Mouse (Mus musculus) limb, embryonic 11.5 days (tissue): ENCODE measurements around the gene Pdia5. TPM values are rescaled to one million over a fixed set of nuclear protein-coding genes. Genes with fewer than 3 reads are reported as not detected.

Source experiments
- ATAC-seq: fragments of 200-750 bp; cut with Nextera tagmentation; 2 replicates; pipeline ENCODE4 v1.8.0; 2017; ENCODE audit warnings: low read depth; ENCODE audit not compliant: insufficient number of reproducible peaks, low FRiP score, low TSS enrichment
- DNase-seq: peaks from one replicate; pipeline ENCODE4 v3.0.0-alpha.2; 2015; ENCODE audit warnings: low spot score
- H3K27ac ChIP-seq: fragments of 300-500 bp; sonication (generic); replicated peaks from 2 replicates; pipeline ENCODE4 v1.5.1; 2014; ENCODE audit warnings: low read depth, mild to moderate bottlenecking, low read length
- H3K27me3 ChIP-seq: fragments of 300-500 bp; sonication (generic); 2 replicates; pipeline ENCODE4 v1.6.1; 2014; ENCODE audit warnings: mild to moderate bottlenecking, low read length, mixed read lengths; ENCODE audit not compliant: control insufficient read depth, insufficient read depth
- H3K36me3 ChIP-seq: fragments of 300-500 bp; sonication (generic); 2 replicates; pipeline ENCODE4 v1.6.1; 2014; ENCODE audit warnings: mild to moderate bottlenecking, low read length, moderate library complexity, mixed read lengths; ENCODE audit not compliant: control insufficient read depth, insufficient read depth
- H3K4me1 ChIP-seq: fragments of 300-500 bp; sonication (generic); 2 replicates; pipeline ENCODE4 v1.6.1; 2014; ENCODE audit warnings: low read length, mixed read lengths; ENCODE audit not compliant: control insufficient read depth, insufficient read depth
- H3K4me2 ChIP-seq: fragments of 300-500 bp; sonication (generic); 2 replicates; pipeline ENCODE4 v1.6.1; 2014; ENCODE audit warnings: low read depth, mild to moderate bottlenecking, moderate library complexity; ENCODE audit not compliant: severe bottlenecking
- H3K4me3 ChIP-seq: fragments of 300-500 bp; sonication (generic); 2 replicates; pipeline ENCODE4 v1.5.1; 2014; ENCODE audit warnings: low read depth, low read length
- H3K9ac ChIP-seq: fragments of 300-500 bp; sonication (generic); 2 replicates; pipeline ENCODE4 v1.6.1; 2014; ENCODE audit warnings: mild to moderate bottlenecking, low read length
- H3K9me3 ChIP-seq: fragments of 300-500 bp; sonication (generic); 2 replicates; pipeline ENCODE4 v1.6.1; 2016; ENCODE audit warnings: low read length; ENCODE audit not compliant: control insufficient read depth
- WGBS: fragments of 180-500 bp; shearing (Covaris S2); extraction: QIAGEN DNeasy Blood & Tissue Kit; methylation state at CpG from one replicate; pipeline ENCODE4 v1.1.7; 2014; 5-methylcytosine and 5-hydroxymethylcytosine counted together
- polyA plus RNA-seq: library from polyadenylated mRNA; unstranded; fragments of >200 nt; fragmentation: Nextera tagmentation; extraction: Ambion mirVana; gene quantifications from 2 replicates; pipeline ENCODE4 v1.2.1, GENCODE M21; 2014

Gene Pdia5
- polyA plus RNA-seq, 1 experiment from 2014 or later = 10.9 TPM

- H3K9ac ChIP-seq = no peak overlapping the region
- H3K4me1 ChIP-seq = no peaks in the 10 kb centered on the region
- H3K27ac ChIP-seq = no peak overlapping the region
- no peaks in the 10 kb centered on the region for H3K27me3 ChIP-seq
- no peak overlapping the region for H3K4me3 ChIP-seq
- no peaks in the 10 kb centered on the region for H3K9me3 ChIP-seq
- DNase-seq (no peak), ATAC-seq (no peak)
- WGBS = 90% methylated on average over 3 of the region's 3 CpGs
- H3K4me2 ChIP-seq = no peak overlapping the region
- H3K36me3 ChIP-seq = no peaks in the 10 kb centered on the region
Measured at GRCm38 (mm10) chr16:35385654-35386053, 105.0 kb downstream of the Pdia5 start.

DNA sequence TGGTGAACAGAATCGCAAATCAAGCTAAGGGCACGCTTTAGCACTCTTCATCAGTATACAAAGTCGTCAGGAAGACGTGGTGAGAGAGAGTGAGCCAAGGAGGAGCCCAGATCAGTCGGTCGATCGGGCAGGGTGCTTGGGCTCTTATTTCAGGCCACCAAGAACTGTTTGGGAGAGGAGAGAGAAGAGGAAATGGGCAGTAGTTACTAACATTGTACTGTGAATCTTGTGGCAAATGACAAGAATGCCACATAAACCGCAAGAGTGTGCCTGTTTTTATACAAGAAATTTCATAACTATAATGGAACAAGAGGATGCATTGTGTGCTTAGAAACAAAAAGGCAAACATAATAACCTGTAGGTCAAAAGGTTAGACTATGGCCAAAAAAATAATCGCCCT lies 110.6 kb downstream of the Pdia5 start:
- no peak for ATAC-seq

DNA sequence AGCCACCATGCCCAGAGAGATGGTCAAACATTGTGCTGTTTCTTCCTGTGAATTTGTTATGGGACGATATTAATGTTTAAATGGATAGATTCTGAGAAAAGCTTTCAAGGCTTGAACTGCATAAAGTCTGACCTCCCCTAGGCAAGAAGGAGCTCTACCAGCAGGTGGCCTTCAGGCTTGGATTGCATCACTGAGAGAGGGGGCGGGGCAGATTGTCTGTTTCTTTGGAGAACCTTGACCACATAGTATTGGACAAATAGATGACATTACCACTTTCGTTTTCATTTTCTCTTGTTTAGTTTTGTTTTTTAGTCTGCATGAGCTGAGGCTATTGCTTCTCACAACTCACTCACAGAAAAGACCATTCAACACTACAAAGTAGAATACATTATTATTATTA lies 111.3 kb downstream of the Pdia5 start:
- Histone ChIP-seq H3K4me2 (no peak overlapping the region), H3K4me3 (no peak overlapping the region), H3K9me3 (no peaks in the 10 kb centered on the region), H3K4me1 (no peaks in the 10 kb centered on the region), H3K27ac (no peak overlapping the region), H3K36me3 (no peaks in the 10 kb centered on the region), H3K27me3 (no peaks in the 10 kb centered on the region), H3K9ac (no peak overlapping the region)
- no peak for ATAC-seq
- DNase-seq = no peak
- WGBS = 89% methylated on average over 3 of the region's 3 CpGs

More for the DNA sequence above, 110.6 kb downstream of the Pdia5 start:
- no peaks in the 10 kb centered on the region for H3K36me3 ChIP-seq
- H3K9me3 ChIP-seq = no peaks in the 10 kb centered on the region
- H3K27ac ChIP-seq = no peak overlapping the region
- WGBS = 78% methylated on average over 9 of the region's 9 CpGs
- no peaks in the 10 kb centered on the region for H3K27me3 ChIP-seq
- H3K4me1 ChIP-seq = no peaks in the 10 kb centered on the region
- no peak overlapping the region for H3K4me2 ChIP-seq
- H3K9ac ChIP-seq = no peak overlapping the region
- DNase-seq = no peak
- H3K4me3 ChIP-seq = no peak overlapping the region

DNA sequence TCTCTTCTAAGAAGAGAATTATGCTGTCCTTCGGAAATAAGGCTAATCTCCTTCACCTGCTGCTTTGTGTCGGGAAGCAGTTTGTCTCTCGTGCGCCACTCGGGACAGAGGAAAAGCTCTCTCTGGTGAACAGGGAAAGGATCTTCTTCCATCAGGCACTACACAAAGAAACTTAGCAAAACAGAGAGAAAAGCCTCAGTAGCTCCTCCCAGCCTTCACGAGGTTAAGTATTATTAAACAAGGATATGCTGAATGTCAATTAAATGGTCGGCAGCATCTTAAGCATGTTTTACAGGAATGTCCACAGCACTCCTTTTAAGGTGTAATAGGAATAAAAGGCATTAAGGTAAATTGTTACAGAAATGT lies 126.6 kb downstream of the Pdia5 start:
- 2% methylated on average over 7 of the region's 7 CpGs for WGBS
- H3K27me3 ChIP-seq = no peaks in the 10 kb centered on the region
- no peak overlapping the region for H3K27ac ChIP-seq
- H3K9ac ChIP-seq = no peak overlapping the region; the same call in 1 of the 2 replicates
- H3K9me3 ChIP-seq = no peaks in the 10 kb centered on the region
- peak overlapping the region; percentile 31; the same call in 1 of the 2 replicates for H3K4me2 ChIP-seq
- H3K36me3 ChIP-seq = no peaks in the 10 kb centered on the region
- no peaks in the 10 kb centered on the region for H3K4me1 ChIP-seq
- peak overlapping the region; percentile 88 for H3K4me3 ChIP-seq
- ATAC-seq = no peak
- DNase-seq = no peak

- under 1% methylated on average over 67 of the region's 67 CpGs for WGBS
- peak within 1 kb of the TSS; percentile 30; the same call in 1 of the 2 replicates for H3K27ac ChIP-seq
- DNase-seq = peak; percentile 96
Measured at GRCm38 (mm10) chr16:35363150-35364062, 127.3 kb downstream of the Pdia5 start, which contains the start of gene Sec22a. Gene Sec22a (minus strand): TSS chr16:35363918.

DNA sequence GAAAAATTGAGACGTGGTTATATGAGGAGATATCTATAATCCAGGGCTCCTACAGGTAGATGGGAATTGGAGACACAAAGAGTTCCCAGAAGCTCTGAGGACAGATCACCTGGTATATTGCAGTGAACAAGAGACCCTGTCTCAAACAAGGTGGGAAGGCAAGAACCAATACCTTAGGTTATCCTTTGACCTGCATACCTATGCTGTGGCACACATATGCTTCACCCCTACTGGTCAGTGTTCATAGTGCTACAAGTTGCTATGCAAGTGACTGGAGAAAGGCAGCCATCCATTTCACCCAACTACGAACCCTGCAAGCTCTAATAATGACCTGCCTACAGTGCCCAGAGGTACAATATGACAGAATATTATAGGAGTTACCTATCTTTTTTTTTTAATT lies 128.5 kb downstream of the Pdia5 start:
- Histone ChIP-seq H3K9ac (no peak overlapping the region), H3K27me3 (no peaks in the 10 kb centered on the region), H3K9me3 (no peaks in the 10 kb centered on the region), H3K36me3 (no peaks in the 10 kb centered on the region), H3K4me2 (no peak overlapping the region), H3K27ac (no peak overlapping the region), H3K4me1 (no peaks in the 10 kb centered on the region), H3K4me3 (no peak overlapping the region)
- DNase-seq = no peak
- WGBS = 88% methylated on average over 2 of the region's 2 CpGs
- no peak for ATAC-seq

More at GRCm38 (mm10) chr16:35363150-35364062, 127.3 kb downstream of the Pdia5 start, which contains the start of gene Sec22a:
- H3K9ac ChIP-seq = peak within 1 kb of the TSS; percentile 88
- H3K4me1 ChIP-seq = no peaks in the 10 kb centered on the region
- H3K9me3 ChIP-seq = no peaks in the 10 kb centered on the region
- peak within 1 kb of the TSS; percentile 84 for H3K4me2 ChIP-seq
- H3K4me3 ChIP-seq = peak within 1 kb of the TSS; percentile 88
- peak; percentile 98 for ATAC-seq
- no peaks in the 10 kb centered on the region for H3K36me3 ChIP-seq
- no peaks in the 10 kb centered on the region for H3K27me3 ChIP-seq

DNA sequence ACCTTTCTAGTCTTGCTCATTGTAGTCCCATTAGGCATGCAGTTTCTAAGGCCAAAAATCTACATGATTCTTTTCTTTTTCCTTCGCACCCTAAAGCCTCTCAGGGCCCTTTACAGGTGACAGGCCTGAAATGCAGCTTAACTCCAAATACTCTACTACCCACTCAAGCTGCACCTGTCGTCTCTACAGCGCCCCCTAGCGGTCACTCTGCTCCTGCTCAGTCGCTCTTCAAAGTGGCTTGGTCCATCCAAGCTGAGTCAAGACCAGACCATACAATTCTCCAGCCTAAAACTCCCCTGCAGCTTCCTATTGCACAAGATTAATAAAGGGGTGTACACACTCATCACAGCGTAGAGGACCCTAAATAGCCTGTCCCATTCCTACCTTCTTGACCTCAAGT lies 130.1 kb downstream of the Pdia5 start:
- no peaks in the 10 kb centered on the region for H3K36me3 ChIP-seq
- no peaks in the 10 kb centered on the region for H3K9me3 ChIP-seq
- peak; percentile 78 for DNase-seq
- no peak overlapping the region for H3K9ac ChIP-seq
- H3K4me1 ChIP-seq = no peaks in the 10 kb centered on the region
- H3K4me2 ChIP-seq = no peak overlapping the region
- WGBS = 32% methylated on average over 6 of the region's 6 CpGs
- H3K27ac ChIP-seq = no peak overlapping the region
- no peak for ATAC-seq
- no peak overlapping the region for H3K4me3 ChIP-seq
- H3K27me3 ChIP-seq = no peaks in the 10 kb centered on the region

DNA sequence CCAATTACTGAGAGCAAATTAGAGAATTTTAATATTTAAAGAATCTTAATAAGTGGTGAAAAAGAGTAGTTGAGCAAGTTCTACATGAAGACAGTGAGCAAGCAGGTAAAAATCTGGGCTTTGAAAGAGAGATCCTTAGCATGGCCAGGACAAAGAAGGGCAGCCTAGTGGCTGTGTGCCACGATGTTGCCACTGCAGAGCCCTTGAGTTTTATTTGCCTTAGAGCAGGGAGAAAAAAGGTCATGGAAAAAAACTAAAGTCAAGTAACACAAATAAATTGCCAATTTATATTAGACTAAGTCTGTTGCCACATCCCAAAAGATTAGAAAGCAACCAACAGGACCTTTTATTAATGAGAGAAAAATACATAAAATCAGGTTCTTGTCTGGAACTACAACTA lies 133.2 kb downstream of the Pdia5 start:
- Histone ChIP-seq H3K4me2 (no peak overlapping the region), H3K27me3 (no peaks in the 10 kb centered on the region), H3K4me1 (no peaks in the 10 kb centered on the region), H3K9ac (no peak overlapping the region), H3K9me3 (no peaks in the 10 kb centered on the region), H3K4me3 (no peak overlapping the region), H3K27ac (no peak overlapping the region), H3K36me3 (no peaks in the 10 kb centered on the region)
- no peak for DNase-seq
- no peak for ATAC-seq
- 83% methylated on average over 1 of the region's 1 CpGs for WGBS
